Mouse (Mus musculus) lung, adult 2 months (tissue): ENCODE measurements around the gene Spi1.

Experiments used
- CTCF ChIP-seq: fragments of 200-500 bp; IDR thresholded peaks from 2 replicates; pipeline ENCODE4 v1.5.1; 2011; ENCODE audit warnings: mild to moderate bottlenecking, low read length, control low read depth; ENCODE audit not compliant: insufficient read depth
- POLR2A ChIP-seq: fragments of 200-500 bp; IDR thresholded peaks from 2 replicates; pipeline ENCODE4 v1.6.1; 2011; ENCODE audit warnings: low read depth, mild to moderate bottlenecking, control low read depth, low read length, borderline replicate concordance; ENCODE audit errors: extremely low read depth

GRCm38 (mm10) chr2:91132035-91132434, 49.8 kb downstream of the Spi1 start:
- TF ChIP-seq CTCF (no peak), POLR2A (no peak)
